Mouse (Mus musculus): Measurements from ENCODE around the gene Trabd2b.

- no peak for TF ChIP-seq CTCF (IDR thresholded peaks at IDR 0.05; ENCODE audit: insufficient read depth, low read depth, low read length)
- TF ChIP-seq POLR2A (IDR thresholded peaks at IDR 0.05; ENCODE audit: insufficient read depth, low read depth, low read length) = no peak
Observed at GRCm38 (mm10) chr4:114377531-114377930, 29.0 kb upstream of the Trabd2b start.
